Mouse (Mus musculus) liver, embryonic 16.5 days (tissue): Measurements from ENCODE around the gene Gm20696. TPM values are rescaled to one million over a fixed set of nuclear protein-coding genes. Genes with fewer than 3 reads are reported as not detected.

Experiments
- ATAC-seq: fragments of 200-750 bp; cut with Nextera tagmentation; 2 replicates; pipeline ENCODE4 v1.8.0; 2017; ENCODE audit warnings: low read depth, mild to moderate bottlenecking, moderate number of reproducible peaks, moderate library complexity
- H3K27ac ChIP-seq: fragments of 300-500 bp; sonication (generic); 2 replicates; pipeline ENCODE4 v1.5.1; 2014; ENCODE audit warnings: mild to moderate bottlenecking, low read length
- H3K27me3 ChIP-seq: fragments of 300-500 bp; sonication (generic); 2 replicates; pipeline ENCODE4 v1.6.1; 2014; ENCODE audit warnings: low read depth, low read length, mixed read lengths; ENCODE audit not compliant: control insufficient read depth, insufficient read depth
- H3K36me3 ChIP-seq: fragments of 300-500 bp; sonication (generic); 2 replicates; pipeline ENCODE4 v1.6.1; 2014; ENCODE audit warnings: mild to moderate bottlenecking; ENCODE audit not compliant: control insufficient read depth, insufficient read depth
- H3K4me1 ChIP-seq: fragments of 300-500 bp; sonication (generic); 2 replicates; pipeline ENCODE4 v1.6.1; 2014; ENCODE audit warnings: low read depth, low read length, mixed read lengths; ENCODE audit not compliant: control insufficient read depth
- H3K4me2 ChIP-seq: fragments of 300-500 bp; sonication (generic); 2 replicates; pipeline ENCODE4 v1.6.1; 2014; ENCODE audit warnings: low read depth, low read length, mixed read lengths
- H3K4me3 ChIP-seq: fragments of 300-500 bp; sonication (generic); 2 replicates; pipeline ENCODE4 v1.5.1; 2014; ENCODE audit warnings: low read depth, mild to moderate bottlenecking, low read length
- H3K9ac ChIP-seq: fragments of 300-500 bp; sonication (generic); 2 replicates; pipeline ENCODE4 v1.6.1; 2014; ENCODE audit warnings: low read depth, low read length
- H3K9me3 ChIP-seq: fragments of 300-500 bp; sonication (generic); replicated peaks from 2 replicates; pipeline ENCODE4 v1.6.1; 2016; ENCODE audit warnings: low read length; ENCODE audit not compliant: control insufficient read depth
- WGBS: fragments of 180-500 bp; shearing (Covaris S2); extraction: QIAGEN DNeasy Blood & Tissue Kit; methylation state at CpG from one replicate; pipeline ENCODE4 v1.1.7; 2014; ENCODE audit not compliant: insufficient replicate concordance; 5-methylcytosine and 5-hydroxymethylcytosine counted together
- polyA plus RNA-seq: library from polyadenylated mRNA; unstranded; fragments of >200 nt; fragmentation: Nextera tagmentation; extraction: Ambion mirVana; gene quantifications from 2 replicates; pipeline ENCODE4 v1.2.1, GENCODE M21; 2015

The Gm20696 gene
- polyA plus RNA-seq, 1 experiment from 2014 or later = 0.35 TPM

- WGBS = 59% methylated on average over 6 of the region's 6 CpGs
Observed at GRCm38 (mm10) chr6:99575633-99576032, 91.0 kb downstream of the Gm20696 start.

GRCm38 (mm10) chr6:99573343-99573742, 93.3 kb downstream of the Gm20696 start:
- H3K36me3 ChIP-seq = no peaks in the 10 kb centered on the region
- H3K9ac ChIP-seq = no peak overlapping the region
- H3K27ac ChIP-seq = no peak overlapping the region
- H3K4me2 ChIP-seq = no peak overlapping the region
- H3K4me1 ChIP-seq = no peaks in the 10 kb centered on the region
- H3K9me3 ChIP-seq = no peaks in the 10 kb centered on the region
- no peak for ATAC-seq
- H3K4me3 ChIP-seq = no peak overlapping the region
- H3K27me3 ChIP-seq = no peaks in the 10 kb centered on the region
- 51% methylated on average over 2 of the region's 2 CpGs for WGBS

More at GRCm38 (mm10) chr6:99575633-99576032, 91.0 kb downstream of the Gm20696 start:
- H3K4me2 ChIP-seq = no peak overlapping the region
- no peaks in the 10 kb centered on the region for H3K9me3 ChIP-seq
- no peak overlapping the region for H3K4me3 ChIP-seq
- no peak overlapping the region for H3K9ac ChIP-seq
- H3K36me3 ChIP-seq = no peaks in the 10 kb centered on the region
- no peak for ATAC-seq
- H3K27ac ChIP-seq = no peak overlapping the region
- no peaks in the 10 kb centered on the region for H3K4me1 ChIP-seq
- H3K27me3 ChIP-seq = no peaks in the 10 kb centered on the region

- Histone ChIP-seq H3K9ac (no peak overlapping the region), H3K27me3 (no peaks in the 10 kb centered on the region), H3K36me3 (no peaks in the 10 kb centered on the region), H3K27ac (no peak overlapping the region), H3K4me1 (no peaks in the 10 kb centered on the region), H3K4me2 (no peak overlapping the region), H3K4me3 (no peak overlapping the region), H3K9me3 (no peaks in the 10 kb centered on the region)
- no peak for ATAC-seq
- 56% methylated on average over 5 of the region's 5 CpGs for WGBS
Observed at GRCm38 (mm10) chr6:99572071-99572470, 94.5 kb downstream of the Gm20696 start.

- no peak overlapping the region for H3K9ac ChIP-seq
- H3K9me3 ChIP-seq = no peaks in the 10 kb centered on the region
- no peaks in the 10 kb centered on the region for H3K27me3 ChIP-seq
- H3K4me3 ChIP-seq = no peak overlapping the region
- no peak for ATAC-seq
- H3K4me1 ChIP-seq = no peaks in the 10 kb centered on the region
- H3K27ac ChIP-seq = no peak overlapping the region
- H3K4me2 ChIP-seq = no peak overlapping the region
- WGBS = 52% methylated on average over 8 of the region's 8 CpGs
- no peaks in the 10 kb centered on the region for H3K36me3 ChIP-seq
Observed at GRCm38 (mm10) chr6:99566921-99567320, 99.7 kb downstream of the Gm20696 start.

- Histone ChIP-seq H3K36me3 (no peaks in the 10 kb centered on the region), H3K4me3 (no peak overlapping the region), H3K27me3 (no peaks in the 10 kb centered on the region), H3K4me1 (no peaks in the 10 kb centered on the region), H3K4me2 (no peak overlapping the region), H3K27ac (no peak overlapping the region), H3K9me3 (no peaks in the 10 kb centered on the region), H3K9ac (no peak overlapping the region)
- WGBS = 61% methylated on average over 3 of the region's 3 CpGs
- no peak for ATAC-seq
Observed at GRCm38 (mm10) chr6:99564766-99565165, 101.8 kb downstream of the Gm20696 start.

- no peak for ATAC-seq
- Histone ChIP-seq H3K27ac (no peak overlapping the region), H3K4me3 (no peak overlapping the region), H3K9me3 (no peaks in the 10 kb centered on the region), H3K4me2 (no peak overlapping the region), H3K27me3 (no peaks in the 10 kb centered on the region), H3K36me3 (no peaks in the 10 kb centered on the region), H3K9ac (no peak overlapping the region), H3K4me1 (no peaks in the 10 kb centered on the region)
- 60% methylated on average over 5 of the region's 5 CpGs for WGBS
Observed at GRCm38 (mm10) chr6:99556950-99557349, 109.6 kb downstream of the Gm20696 start.

- no peak for ATAC-seq
- Histone ChIP-seq H3K36me3 (no peaks in the 10 kb centered on the region), H3K27ac (no peak overlapping the region), H3K9ac (no peak overlapping the region), H3K9me3 (no peaks in the 10 kb centered on the region), H3K4me1 (no peaks in the 10 kb centered on the region), H3K4me2 (no peak overlapping the region), H3K27me3 (no peaks in the 10 kb centered on the region), H3K4me3 (no peak overlapping the region)
- 42% methylated on average over 1 of the region's 1 CpGs for WGBS
Observed at GRCm38 (mm10) chr6:99552816-99553215, 113.8 kb downstream of the Gm20696 start.

GRCm38 (mm10) chr6:99546416-99546815, 120.2 kb downstream of the Gm20696 start:
- no peak overlapping the region for H3K4me2 ChIP-seq
- 59% methylated on average over 2 of the region's 2 CpGs for WGBS

GRCm38 (mm10) chr6:99545437-99545836, 121.2 kb downstream of the Gm20696 start:
- WGBS = 56% methylated on average over 6 of the region's 6 CpGs
- no peak overlapping the region for H3K9ac ChIP-seq
- no peak for ATAC-seq
- no peak overlapping the region for H3K4me2 ChIP-seq
- no peaks in the 10 kb centered on the region for H3K9me3 ChIP-seq
- no peaks in the 10 kb centered on the region for H3K36me3 ChIP-seq
- H3K27me3 ChIP-seq = no peaks in the 10 kb centered on the region
- no peak overlapping the region for H3K4me3 ChIP-seq
- no peak overlapping the region for H3K27ac ChIP-seq
- H3K4me1 ChIP-seq = no peaks in the 10 kb centered on the region

More at GRCm38 (mm10) chr6:99546416-99546815, 120.2 kb downstream of the Gm20696 start:
- Histone ChIP-seq H3K27me3 (no peaks in the 10 kb centered on the region), H3K9ac (no peak overlapping the region), H3K36me3 (no peaks in the 10 kb centered on the region), H3K9me3 (no peaks in the 10 kb centered on the region), H3K4me1 (no peaks in the 10 kb centered on the region), H3K4me3 (no peak overlapping the region), H3K27ac (no peak overlapping the region)
- ATAC-seq = no peak
